Mouse (Mus musculus): Measurements from ENCODE around the gene Otx2. TPM values are rescaled to one million over a fixed set of nuclear protein-coding genes. Genes with fewer than 3 reads are reported as not detected.

The Otx2 gene
- total and polyA plus RNA-seq, 3 experiments, result not detected

DNA sequence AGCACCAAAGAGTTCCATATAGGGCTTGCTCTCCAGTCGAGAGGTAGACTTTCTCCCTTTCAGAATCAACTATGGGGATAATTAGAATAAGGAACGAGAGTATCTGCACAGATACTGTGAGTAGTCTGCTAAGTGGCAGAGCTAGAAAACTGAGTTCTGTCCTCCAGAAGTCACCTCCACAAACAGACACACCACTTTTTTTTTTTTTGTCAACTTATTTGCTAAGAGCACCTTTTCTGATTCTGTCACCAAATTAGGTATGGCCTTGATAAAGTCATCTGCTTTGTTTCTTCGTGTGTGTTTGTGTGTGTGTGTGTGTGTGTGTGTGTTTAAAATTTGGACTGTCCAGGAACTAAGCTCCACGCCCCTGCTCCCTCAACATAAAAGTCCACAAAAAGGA lies 13.0 kb downstream of the Otx2 start:
- no peaks in the 10 kb centered on the region for H3K9me3 ChIP-seq (replicated peaks; ENCODE audit: insufficient read depth, low read length)
- H3K27ac ChIP-seq (ENCODE audit: control insufficient read depth, low read depth, low read length), result no peak overlapping the region
- no peaks in the 10 kb centered on the region for H3K27me3 ChIP-seq (ENCODE audit: control insufficient read depth in 1 of 2, insufficient read depth in 2 of 2, low read length in 2 of 2)
- H3K4me1 ChIP-seq (ENCODE audit: control insufficient read depth in 1 of 2, insufficient read depth in 2 of 2, low read length in 2 of 2), result no peaks in the 10 kb centered on the region
- H3K4me3 ChIP-seq (ENCODE audit: control insufficient read depth in 1 of 2, insufficient read depth in 1 of 2, low read depth in 2 of 2, low read length in 2 of 2), result no peak overlapping the region
- H3K9ac ChIP-seq (ENCODE audit: control insufficient read depth, low read depth, low read length, poor library complexity, severe bottlenecking), result no peak overlapping the region
- no peaks in the 10 kb centered on the region for H3K79me2 ChIP-seq (ENCODE audit: control insufficient read depth, insufficient read depth, low read length, poor library complexity)
- H3K36me3 ChIP-seq (ENCODE audit: control insufficient read depth in 1 of 2, insufficient read depth in 2 of 2, low read length in 2 of 2), result no peaks in the 10 kb centered on the region
- no peak for DNase-seq (ENCODE audit: low read depth, low spot score)
- TF ChIP-seq MXI1 (IDR thresholded peaks at IDR 0.05; ENCODE audit: low read depth, low read length) (no peak), NRF1 (IDR thresholded peaks at IDR 0.05; ENCODE audit: insufficient read depth, low read depth, low read length, poor library complexity, severe bottlenecking) (no peak), TBP (IDR thresholded peaks at IDR 0.05; ENCODE audit: low read depth, low read length) (no peak), MAX (IDR thresholded peaks at IDR 0.05; ENCODE audit: low read length) (no peak), MYB (IDR thresholded peaks at IDR 0.05; ENCODE audit: low read depth, low read length) (no peak), USF1 (IDR thresholded peaks at IDR 0.05; ENCODE audit: low read depth, low read length) (no peak), NELFE (IDR thresholded peaks at IDR 0.05; ENCODE audit: low read depth, low read length) (no peak), E2F4 (IDR thresholded peaks at IDR 0.05; ENCODE audit: borderline replicate concordance, low read depth, low read length) (no peak), ELF1 (IDR thresholded peaks at IDR 0.05; ENCODE audit: low read depth, low read length) (no peak), ZKSCAN1 (IDR thresholded peaks at IDR 0.05; ENCODE audit: low read depth, low read length) (no peak), CHD1 (IDR thresholded peaks at IDR 0.05; ENCODE audit: low read depth, low read length) (no peak), POLR2A (IDR thresholded peaks at IDR 0.05; ENCODE audit: control insufficient read depth in 1 of 2, insufficient read depth in 1 of 2, low read depth in 1 of 2, low read length in 2 of 2, poor library complexity in 1 of 2) (no peak), GABPA (IDR thresholded peaks at IDR 0.05; ENCODE audit: low read depth, low read length) (no peak), BHLHE40 (IDR thresholded peaks at IDR 0.05; ENCODE audit: borderline replicate concordance, low read depth, low read length) (no peak), POLR2AphosphoS5 (IDR thresholded peaks at IDR 0.05; ENCODE audit: borderline replicate concordance, low read depth, low read length) (no peak), CTCF (IDR thresholded peaks at IDR 0.05 in 2 of 3, conservative IDR thresholded peaks at IDR 0.05 in 1 of 3; ENCODE audit: control insufficient read depth in 1 of 3, insufficient read depth in 1 of 3, low read depth in 2 of 3, low read length in 3 of 3, poor library complexity in 1 of 3, severe bottlenecking in 1 of 3) (no peak), RAD21 (IDR thresholded peaks at IDR 0.05; ENCODE audit: low read depth, low read length) (no peak), SIN3A (IDR thresholded peaks at IDR 0.05; ENCODE audit: low read length) (no peak), MEF2A (IDR thresholded peaks at IDR 0.05; ENCODE audit: extremely low read depth, insufficient replicate concordance, low read depth, low read length, poor library complexity, severe bottlenecking) (no peak)

DNA sequence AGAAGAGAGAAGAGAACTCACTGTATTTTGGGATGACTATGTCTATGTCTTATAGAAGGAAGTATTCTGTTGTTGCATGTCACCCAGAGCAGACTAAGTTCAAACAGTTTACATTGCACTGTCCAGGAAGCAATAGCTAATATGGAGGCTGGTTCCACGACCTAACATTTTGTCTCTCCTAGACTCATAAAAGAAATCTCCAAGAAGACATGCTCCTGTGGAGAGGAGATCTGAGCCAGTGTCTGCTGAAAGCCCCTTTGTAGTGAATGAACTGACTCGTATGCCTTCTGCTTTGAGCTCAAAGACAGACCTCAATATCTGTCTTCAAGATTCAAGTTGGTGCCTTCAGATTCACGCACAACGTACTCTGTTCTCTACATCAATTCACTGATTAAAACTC lies 14.0 kb downstream of the Otx2 start:
- no peaks in the 10 kb centered on the region for H3K9me3 ChIP-seq (replicated peaks; ENCODE audit: insufficient read depth, low read length)
- no peak overlapping the region for H3K4me3 ChIP-seq (ENCODE audit: control insufficient read depth in 1 of 2, insufficient read depth in 1 of 2, low read depth in 2 of 2, low read length in 2 of 2)
- H3K9ac ChIP-seq (ENCODE audit: control insufficient read depth, low read depth, low read length, poor library complexity, severe bottlenecking), result no peak overlapping the region
- no peaks in the 10 kb centered on the region for H3K79me2 ChIP-seq (ENCODE audit: control insufficient read depth, insufficient read depth, low read length, poor library complexity)
- no peak overlapping the region for H3K27ac ChIP-seq (ENCODE audit: control insufficient read depth, low read depth, low read length)
- no peaks in the 10 kb centered on the region for H3K4me1 ChIP-seq (ENCODE audit: control insufficient read depth in 1 of 2, insufficient read depth in 2 of 2, low read length in 2 of 2)
- H3K27me3 ChIP-seq (ENCODE audit: control insufficient read depth in 1 of 2, insufficient read depth in 2 of 2, low read length in 2 of 2), result no peaks in the 10 kb centered on the region
- no peaks in the 10 kb centered on the region for H3K36me3 ChIP-seq (ENCODE audit: control insufficient read depth in 1 of 2, insufficient read depth in 2 of 2, low read length in 2 of 2)
- no peak for DNase-seq (ENCODE audit: low read depth, low spot score)
- TF ChIP-seq ZMIZ1 (IDR thresholded peaks at IDR 0.05; ENCODE audit: low read depth, low read length) (no peak), CHD2 (IDR thresholded peaks at IDR 0.05; ENCODE audit: low read length) (no peak), NELFE (IDR thresholded peaks at IDR 0.05; ENCODE audit: low read depth, low read length) (no peak), TCF12 (IDR thresholded peaks at IDR 0.05; ENCODE audit: low read depth, low read length) (no peak), TBP (IDR thresholded peaks at IDR 0.05; ENCODE audit: low read depth, low read length) (no peak), ZNF384 (IDR thresholded peaks at IDR 0.05; ENCODE audit: low read depth, low read length) (no peak), MAFK (IDR thresholded peaks at IDR 0.05; ENCODE audit: borderline replicate concordance, low read depth, low read length) (no peak), TAL1 (IDR thresholded peaks at IDR 0.05; ENCODE audit: low read length) (no peak), ETS1 (IDR thresholded peaks at IDR 0.05; ENCODE audit: low read depth, low read length) (no peak), POLR2A (IDR thresholded peaks at IDR 0.05; ENCODE audit: control insufficient read depth in 1 of 2, insufficient read depth in 1 of 2, low read depth in 1 of 2, low read length in 2 of 2, poor library complexity in 1 of 2) (no peak), JUND (IDR thresholded peaks at IDR 0.05; ENCODE audit: low read depth, low read length) (no peak), EP300 (IDR thresholded peaks at IDR 0.05; ENCODE audit: low read depth in 1 of 2, low read length in 2 of 2) (no peak), USF2 (IDR thresholded peaks at IDR 0.05; ENCODE audit: borderline replicate concordance in 1 of 2, insufficient read depth in 1 of 2, low read depth in 1 of 2, low read length in 2 of 2) (no peak), CTCF (IDR thresholded peaks at IDR 0.05 in 2 of 3, conservative IDR thresholded peaks at IDR 0.05 in 1 of 3; ENCODE audit: control insufficient read depth in 1 of 3, insufficient read depth in 1 of 3, low read depth in 2 of 3, low read length in 3 of 3, poor library complexity in 1 of 3, severe bottlenecking in 1 of 3) (no peak), USF1 (IDR thresholded peaks at IDR 0.05; ENCODE audit: low read depth, low read length) (no peak), SMC3 (IDR thresholded peaks at IDR 0.05; ENCODE audit: low read depth, low read length) (no peak), NRF1 (IDR thresholded peaks at IDR 0.05; ENCODE audit: insufficient read depth, low read depth, low read length, poor library complexity, severe bottlenecking) (no peak), ELF1 (IDR thresholded peaks at IDR 0.05; ENCODE audit: low read depth, low read length) (no peak)
